Mouse (Mus musculus) testis, postnatal 10 days (tissue): Measurements from ENCODE around the gene Lrrk1.

Source experiments
- DNase-seq: peaks from one replicate; pipeline ENCODE4 v3.0.0; 2021; ENCODE audit warnings: low spot score

Lrrk1 gene

GRCm38 (mm10) chr7:66185370-66185769, 202.8 kb downstream of the Lrrk1 start:
- DNase-seq = no peak

DNA sequence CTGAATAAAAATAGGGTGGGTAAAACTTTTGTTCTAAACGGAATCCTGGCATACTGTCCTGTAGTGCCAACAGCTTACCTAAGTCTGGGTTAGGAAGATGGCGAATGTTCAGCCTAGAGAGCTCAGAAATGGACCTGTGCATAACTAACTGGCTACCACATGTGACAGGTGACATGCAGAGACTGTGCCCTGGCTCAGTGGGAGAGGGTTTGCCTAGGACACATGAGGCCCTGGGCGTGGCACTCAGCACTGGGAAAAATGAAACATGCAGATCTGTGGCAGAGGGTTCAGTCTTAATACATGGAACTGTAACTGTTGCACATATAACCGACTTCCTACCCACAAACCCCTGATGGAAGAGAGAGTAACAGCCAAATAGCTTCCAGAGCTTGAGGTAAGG, 204.1 kb downstream of the Lrrk1 start:
- no peak for DNase-seq

GRCm38 (mm10) chr7:66183404-66183803, 204.7 kb downstream of the Lrrk1 start:
- DNase-seq = no peak

DNA sequence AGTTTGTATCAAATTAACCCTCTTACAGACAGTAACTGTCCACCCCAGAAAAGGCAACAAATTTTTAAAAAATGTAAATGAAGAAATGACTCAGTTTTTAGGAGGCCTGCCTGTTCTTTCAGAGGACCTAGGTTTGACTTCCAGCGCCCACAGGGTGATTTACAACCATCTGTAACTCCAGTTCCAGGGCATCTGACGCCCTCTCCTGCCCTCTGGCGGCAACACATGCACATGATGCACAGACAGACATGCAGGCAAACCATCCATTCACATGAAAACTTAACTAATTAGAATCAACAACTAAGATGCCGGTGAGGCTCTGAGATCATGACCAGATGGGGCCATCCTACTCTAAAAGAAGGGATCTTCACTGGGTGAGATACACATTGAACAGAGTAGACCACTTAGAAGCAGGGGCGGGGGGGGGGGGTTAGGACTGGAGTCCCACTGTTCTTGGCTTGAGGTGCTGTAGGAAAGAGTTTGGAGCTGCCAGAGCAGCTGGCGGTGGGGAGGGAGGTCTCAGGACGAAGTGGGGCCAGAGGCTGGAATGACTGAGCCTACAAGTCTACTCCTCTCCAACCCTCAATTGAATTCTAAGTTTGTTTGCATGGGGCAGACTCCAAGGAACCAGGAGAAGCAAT, 206.0 kb downstream of the Lrrk1 start:
- no peak for DNase-seq

- DNase-seq = no peak
These were observed 207.3 kb downstream of the Lrrk1 start for GRCm38 (mm10) chr7:66180711-66181365.

DNA sequence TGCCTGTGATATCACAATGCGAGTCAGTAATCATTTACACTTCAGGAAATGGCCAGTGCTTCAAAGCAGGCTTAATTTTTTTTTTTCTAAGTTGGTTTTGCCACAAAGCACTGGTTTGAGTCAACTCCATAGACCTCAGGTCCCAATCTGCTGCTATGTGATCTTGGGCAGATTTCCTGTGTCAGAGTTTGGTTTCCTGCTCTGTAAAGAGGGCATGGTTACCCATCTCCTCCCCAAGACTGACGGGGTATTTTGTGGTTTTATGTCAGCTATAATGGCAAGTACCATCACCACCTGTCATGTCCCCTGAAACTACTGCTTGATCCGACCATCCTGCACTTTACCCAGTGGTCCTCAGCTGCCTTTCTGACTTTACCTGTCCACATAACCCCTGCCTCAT, 207.9 kb downstream of the Lrrk1 start:
- DNase-seq = no peak

DNA sequence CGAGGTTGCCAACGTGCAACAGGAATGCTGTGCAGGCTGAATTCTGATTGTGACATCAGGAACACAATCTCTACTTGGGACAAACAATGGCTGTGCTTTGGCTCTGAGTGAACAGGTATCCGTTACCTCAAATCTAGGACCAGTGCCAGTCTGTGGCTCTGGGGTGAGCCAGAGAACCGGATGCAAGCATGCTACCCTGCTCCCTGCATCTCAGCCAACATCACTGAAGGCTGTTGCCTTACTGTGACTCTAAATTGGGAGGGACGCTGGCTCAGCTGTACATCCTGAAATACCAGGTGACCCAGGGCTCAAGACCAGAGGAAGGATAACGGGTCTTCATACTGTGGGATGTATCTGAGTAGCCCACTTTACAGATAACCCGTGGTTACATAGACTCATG, 208.4 kb downstream of the Lrrk1 start:
- no peak for DNase-seq

GRCm38 (mm10) chr7:66179120-66179581, 209.0 kb downstream of the Lrrk1 start:
- DNase-seq = no peak

GRCm38 (mm10) chr7:66178101-66178500, 210.0 kb downstream of the Lrrk1 start:
- no peak for DNase-seq

DNA sequence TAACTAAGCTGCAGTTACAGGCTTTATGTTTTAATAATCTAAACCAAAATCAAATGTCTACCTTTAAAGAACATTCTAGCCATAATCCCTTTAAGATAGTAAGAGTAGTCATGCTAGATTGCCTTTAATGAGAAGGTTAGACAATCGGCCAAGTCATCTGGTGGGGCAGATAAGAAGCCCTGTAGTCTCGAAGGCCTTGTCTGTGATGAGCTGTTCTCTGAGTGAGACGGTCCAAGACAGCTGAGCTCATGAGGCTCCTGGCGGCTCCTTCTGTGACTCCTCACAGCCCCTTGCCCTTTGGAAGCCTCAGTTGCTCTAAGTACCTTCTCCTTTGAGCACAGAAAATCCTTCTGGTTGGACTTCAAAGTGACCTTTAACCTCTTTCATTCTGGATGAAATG, 211.2 kb downstream of the Lrrk1 start:
- no peak for DNase-seq
